Mouse (Mus musculus) forebrain, embryonic 10.5 days (tissue): ENCODE data around the gene Cdk6. TPM values are rescaled to one million over a fixed set of nuclear protein-coding genes. Genes with fewer than 3 reads are reported as not detected.
"Not testable (repeated sequence)": the region's sequence is repeated elsewhere in the genome, so short reads cannot be mapped to it uniquely, and the experiment has no call there.

ENCODE experiments used
- DNase-seq: peaks from one replicate; pipeline ENCODE4 v3.0.0-alpha.2; 2017; ENCODE audit warnings: low spot score; ENCODE audit errors: extremely low spot score
- H3K27ac ChIP-seq: fragments of 300-500 bp; sonication (generic); 2 replicates; pipeline ENCODE4 v1.5.1; 2016; ENCODE audit warnings: mild to moderate bottlenecking
- H3K27me3 ChIP-seq: fragments of 300-500 bp; sonication (generic); 2 replicates; pipeline ENCODE4 v1.6.1; 2016; ENCODE audit warnings: mild to moderate bottlenecking; ENCODE audit not compliant: poor library complexity, severe bottlenecking
- H3K36me3 ChIP-seq: fragments of 300-500 bp; sonication (generic); replicated peaks from 2 replicates; pipeline ENCODE4 v1.6.1; 2016; ENCODE audit warnings: mild to moderate bottlenecking, moderate library complexity
- H3K4me1 ChIP-seq: fragments of 300-500 bp; sonication (generic); 2 replicates; pipeline ENCODE4 v1.6.1; 2016
- H3K4me3 ChIP-seq: fragments of 300-500 bp; sonication (generic); 2 replicates; pipeline ENCODE4 v1.5.1; 2016; ENCODE audit warnings: mild to moderate bottlenecking, moderate library complexity
- H3K9me3 ChIP-seq: fragments of 300-500 bp; sonication (generic); 2 replicates; pipeline ENCODE4 v1.6.1; 2016; ENCODE audit warnings: mild to moderate bottlenecking, moderate library complexity
- WGBS: fragments of 180-500 bp; shearing (Covaris S2); methylation state at CpG from one replicate; pipeline ENCODE4 v1.1.7; 2016; 5-methylcytosine and 5-hydroxymethylcytosine counted together
- polyA plus RNA-seq: library from polyadenylated mRNA; unstranded; fragments of >200 nt; fragmentation: Nextera tagmentation; extraction: Ambion mirVana; gene quantifications from 2 replicates; pipeline ENCODE4 v1.2.1, GENCODE M21; 2016

Gene Cdk6
- polyA plus RNA-seq, 1 experiment from 2014 or later, result 27.5 TPM

DNA sequence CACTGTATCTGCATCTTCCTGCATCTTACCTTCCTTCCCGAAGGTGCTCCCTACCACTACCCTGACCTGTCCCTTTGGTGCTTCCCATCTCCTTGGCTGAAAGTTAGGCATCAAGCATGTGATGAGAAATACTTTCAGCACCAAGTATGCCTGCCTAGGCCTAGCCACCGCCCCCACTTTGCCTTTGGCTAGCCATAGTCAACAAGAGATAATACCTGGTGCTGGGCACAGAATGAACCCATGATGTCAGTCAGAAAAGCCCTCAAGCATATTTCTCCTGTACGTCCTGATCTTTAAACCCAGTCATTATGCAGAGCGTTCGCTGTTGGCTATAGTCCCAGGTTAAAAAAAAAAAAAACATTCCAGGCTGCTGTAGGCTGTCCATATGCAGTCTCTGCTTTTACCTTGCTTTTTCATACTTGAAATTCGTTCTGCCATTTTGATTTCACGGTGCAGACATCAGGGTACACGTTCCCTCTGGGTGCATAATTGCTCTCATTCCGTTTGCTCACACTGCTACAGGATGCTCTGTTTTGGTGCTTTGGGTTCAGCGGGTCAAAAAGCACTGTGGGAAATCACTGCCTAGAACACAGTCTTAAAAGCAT is 188.4 kb downstream of the Cdk6 start:
- 85% methylated on average over 10 of the region's 10 CpGs for WGBS
- DNase-seq, result no peak
- Histone ChIP-seq H3K4me1 (peaks cover 16% of the 10 kb centered on the region), H3K27me3 (no peaks in the 10 kb centered on the region), H3K4me3 (no peak overlapping the region), H3K9me3 (no peaks in the 10 kb centered on the region), H3K27ac (no peak overlapping the region), H3K36me3 (no peaks in the 10 kb centered on the region)

DNA sequence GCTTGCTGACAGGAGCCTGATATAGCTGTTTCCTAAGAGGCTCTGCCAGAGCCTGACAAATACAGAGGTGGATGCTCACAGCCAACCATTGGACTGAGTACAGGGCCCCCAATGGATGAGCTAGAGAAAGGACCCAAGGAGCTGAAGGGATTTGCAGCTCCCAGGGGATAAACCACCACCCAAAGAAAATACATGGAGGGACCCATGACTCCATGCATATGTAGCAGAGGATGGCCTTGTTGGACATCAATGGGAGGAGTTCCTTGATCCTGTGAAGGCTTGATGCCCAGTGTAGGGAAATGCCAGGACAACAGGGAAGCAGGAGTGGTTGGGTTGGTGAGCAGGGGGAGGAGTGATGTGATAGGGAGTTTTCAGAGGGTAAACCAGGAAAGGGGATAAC is 190.8 kb downstream of the Cdk6 start:
- H3K36me3 ChIP-seq, DNase-seq, H3K27ac ChIP-seq, H3K27me3 ChIP-seq, H3K4me1 ChIP-seq, H3K4me3 ChIP-seq, H3K9me3 ChIP-seq: not testable (repeated sequence)

DNA sequence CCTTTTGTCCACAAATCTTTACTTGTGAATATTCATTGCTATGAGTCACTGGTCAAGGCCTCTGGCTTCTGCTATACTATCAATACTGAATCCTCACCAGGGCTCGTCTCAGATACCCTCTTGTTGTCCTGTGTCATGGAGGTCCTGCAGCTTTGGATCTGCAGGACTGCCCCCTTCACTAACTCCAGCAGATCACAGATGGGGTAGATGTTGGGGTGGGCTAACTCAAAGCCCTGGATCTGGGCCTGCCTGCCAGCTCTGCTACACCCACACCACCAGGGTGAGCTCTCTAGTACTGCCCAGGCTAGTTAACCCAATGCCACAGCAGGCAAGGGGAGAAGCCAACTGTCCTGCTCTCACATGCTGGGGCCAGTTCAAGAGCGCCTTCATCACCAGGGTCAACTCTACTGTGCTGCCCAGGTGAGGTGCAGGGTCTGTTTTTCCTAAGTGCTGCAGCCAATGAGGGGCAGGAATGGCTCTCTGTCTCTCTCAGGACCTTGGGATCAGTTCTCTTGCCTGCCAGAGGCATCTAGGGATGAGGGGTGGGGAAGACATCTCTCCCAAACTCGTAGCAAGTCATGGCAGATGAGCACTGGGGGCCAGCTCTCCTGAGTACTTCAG is 195.4 kb downstream of the Cdk6 start:
- Histone ChIP-seq H3K9me3 (no peaks in the 10 kb centered on the region), H3K27ac (no peak overlapping the region), H3K27me3 (no peaks in the 10 kb centered on the region), H3K4me1 (no peaks in the 10 kb centered on the region), H3K4me3 (no peak overlapping the region), H3K36me3 (no peaks in the 10 kb centered on the region)
- 76% methylated on average over 3 of the region's 3 CpGs for WGBS
- DNase-seq, result no peak

DNA sequence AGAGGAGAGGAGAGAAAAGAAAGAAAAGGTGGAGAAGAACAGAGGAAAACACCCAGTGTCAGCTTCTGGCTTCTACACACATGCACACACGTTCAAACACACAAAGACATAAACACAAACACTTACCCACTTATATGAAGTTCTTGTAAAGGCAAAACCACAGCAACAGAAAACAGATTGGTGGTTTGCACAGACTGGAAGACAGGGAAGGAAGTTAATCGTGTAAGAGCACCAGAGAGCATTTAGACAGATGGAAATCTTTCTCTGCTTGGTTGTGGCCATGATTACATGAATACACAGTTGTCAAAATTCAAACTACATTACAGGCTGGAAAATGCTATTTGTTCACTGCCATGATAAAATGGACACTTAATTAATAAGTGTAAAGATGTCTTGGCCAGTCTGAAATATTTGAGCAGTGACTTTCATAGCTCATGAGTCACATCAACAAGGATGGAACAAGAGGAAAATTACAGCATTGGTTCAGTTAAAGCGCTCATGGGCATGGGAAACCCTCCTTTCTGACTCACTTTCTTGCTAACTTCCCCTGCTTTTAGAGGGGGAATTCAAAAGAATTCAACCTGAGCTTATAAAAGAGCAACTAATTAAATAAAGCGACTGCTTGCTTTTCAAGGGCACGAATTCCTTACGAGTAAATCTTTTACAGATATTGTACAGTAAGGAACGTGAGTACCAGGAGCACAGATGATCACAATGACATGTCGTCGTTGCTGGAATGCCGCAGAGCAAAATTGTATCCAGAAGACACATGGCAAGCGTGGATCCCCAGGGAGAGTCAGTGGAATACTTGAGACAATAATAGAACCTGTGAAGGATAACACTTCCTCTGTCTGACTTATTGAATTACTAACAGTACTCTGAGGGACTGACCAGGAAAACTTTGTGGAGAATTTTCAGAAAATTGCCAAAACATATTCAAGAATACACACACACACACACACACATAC is 197.5 kb downstream of the Cdk6 start:
- Histone ChIP-seq H3K4me3 (no peak overlapping the region), H3K9me3 (0 out of 2 replicates have a peak, but pooled peaks cover 3% of the 10 kb centered on the region), H3K27ac (no peak overlapping the region), H3K4me1 (peaks cover 3% of the 10 kb centered on the region; the same call in 1 of the 2 replicates), H3K27me3 (no peaks in the 10 kb centered on the region), H3K36me3 (no peaks in the 10 kb centered on the region)
- no peak for DNase-seq
- 77% methylated on average over 11 of the region's 11 CpGs for WGBS

DNA sequence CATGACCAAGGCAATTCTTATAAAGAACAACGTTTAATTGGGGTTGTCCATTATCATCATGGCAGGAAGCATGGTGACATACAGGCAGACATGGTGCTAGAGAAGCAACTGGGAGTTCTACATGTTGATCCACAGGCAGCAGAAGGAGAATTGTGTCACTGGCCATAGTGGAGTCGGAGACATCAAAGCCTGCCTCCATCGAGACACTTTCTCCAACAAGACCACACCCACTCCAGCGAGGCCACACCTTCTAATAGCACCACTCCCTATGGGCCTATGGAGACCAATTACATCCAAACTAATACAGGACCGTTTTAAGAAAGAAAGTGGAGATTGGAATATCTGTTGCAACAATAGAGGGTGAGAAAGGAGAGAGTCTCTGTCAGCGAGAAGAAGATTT is 200.6 kb downstream of the Cdk6 start:
- WGBS, result 82% methylated on average over 6 of the region's 6 CpGs
- Histone ChIP-seq H3K9me3 (0 out of 2 replicates have a peak, but pooled peaks cover 3% of the 10 kb centered on the region), H3K4me3 (no peak overlapping the region), H3K4me1 (peaks cover 20% of the 10 kb centered on the region), H3K27me3 (no peaks in the 10 kb centered on the region), H3K36me3 (peaks cover 14% of the 10 kb centered on the region), H3K27ac (no peak overlapping the region)
- no peak for DNase-seq

DNA sequence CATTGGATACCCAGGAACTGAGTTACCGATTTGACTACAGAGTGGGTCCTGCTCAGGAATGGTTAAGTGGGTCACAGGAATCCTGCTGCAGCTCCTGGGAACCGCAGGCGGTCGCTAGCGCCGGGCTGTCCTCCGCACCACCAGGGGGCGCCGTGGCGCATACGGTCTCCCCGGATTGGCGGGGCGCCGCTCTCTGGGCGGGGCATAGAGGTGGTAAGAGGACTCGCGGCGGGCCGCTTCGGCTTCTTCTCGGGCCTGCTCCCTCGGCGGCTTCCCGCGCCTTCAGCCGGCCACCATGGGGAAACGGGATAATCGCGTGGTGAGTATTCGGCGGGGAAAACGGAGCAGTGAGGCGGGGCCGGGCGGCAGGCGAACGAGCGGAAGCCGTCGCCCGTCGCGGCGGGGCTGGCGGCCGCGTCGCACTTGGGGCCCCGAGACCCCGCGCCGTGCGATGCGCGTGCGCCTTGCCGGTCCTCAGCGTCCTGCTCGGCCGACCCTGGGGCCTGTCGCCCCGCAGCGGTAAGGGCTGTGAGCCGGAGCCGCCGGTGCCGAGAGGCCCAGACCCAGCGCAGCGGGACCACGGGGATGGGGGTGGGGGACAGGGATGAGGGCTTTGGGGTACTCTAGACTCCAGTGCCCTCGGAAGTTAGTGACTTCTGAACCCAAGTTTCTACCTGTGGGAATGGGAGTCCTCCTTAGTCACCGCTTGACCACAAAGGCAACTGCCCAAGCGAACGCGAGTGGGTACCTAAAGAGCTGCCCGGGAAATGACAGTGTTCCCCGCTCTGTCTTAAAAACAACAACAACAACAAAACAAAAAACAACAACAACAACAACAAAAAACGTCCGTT is 202.6 kb downstream of the Cdk6 start, which contains the start of gene Fam133b:
Gene Fam133b, plus strand, starts transcription at position 205 of the 851 bp plus-strand sequence.
- DNase-seq, result peak; percentile 94
- Histone ChIP-seq H3K27ac (peak within 1 kb of the TSS; percentile 98), H3K4me3 (peak within 1 kb of the TSS; percentile 96), H3K4me1 (peaks cover 20% of the 10 kb centered on the region), H3K36me3 (peaks cover 23% of the 10 kb centered on the region), H3K27me3 (no peaks in the 10 kb centered on the region), H3K9me3 (0 out of 2 replicates have a peak, but pooled peaks cover 5% of the 10 kb centered on the region)
- WGBS, result under 1% methylated on average over 77 of the region's 80 CpGs

DNA sequence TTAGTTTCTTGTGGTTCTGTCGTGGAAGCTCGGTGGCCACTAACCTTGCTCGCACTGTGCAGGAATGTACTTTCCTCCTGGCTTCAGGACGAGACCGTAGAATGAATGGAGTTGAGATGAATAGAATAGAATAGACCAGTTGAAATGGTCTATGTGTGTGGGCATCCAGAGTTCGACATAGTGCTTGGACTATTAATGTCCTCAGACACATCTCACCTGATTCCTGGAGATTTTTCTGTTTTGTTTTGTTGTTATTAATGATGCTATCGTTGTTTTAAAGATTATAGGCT is 203.1 kb downstream of the Cdk6 start:
- Histone ChIP-seq H3K9me3 (0 out of 2 replicates have a peak, but pooled peaks cover 5% of the 10 kb centered on the region), H3K36me3 (peaks cover 25% of the 10 kb centered on the region), H3K4me3 (peak overlapping the region; percentile 96), H3K4me1 (peaks cover 20% of the 10 kb centered on the region), H3K27me3 (no peaks in the 10 kb centered on the region), H3K27ac (peak overlapping the region; percentile 98)
- no peak for DNase-seq
- 13% methylated on average over 7 of the region's 7 CpGs for WGBS

DNA sequence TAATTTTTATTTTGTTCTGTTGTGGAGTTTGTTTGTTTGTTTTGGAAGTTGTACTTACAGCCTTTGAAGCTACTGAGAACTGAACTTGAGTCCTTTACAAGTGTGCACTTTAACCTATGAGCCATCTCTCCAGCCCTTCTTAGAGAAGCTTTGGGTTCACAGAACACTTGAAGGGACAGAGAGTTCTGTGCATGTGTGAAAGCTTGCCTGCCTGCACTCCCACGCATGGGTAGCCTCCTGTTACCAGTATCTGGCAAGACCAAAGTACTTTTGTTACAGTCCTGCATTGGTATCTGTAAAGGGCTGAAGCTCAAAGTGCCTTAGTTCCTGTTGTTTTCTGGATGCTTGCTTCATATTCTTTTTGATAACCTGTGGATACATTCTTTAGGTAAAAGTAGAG is 204.9 kb downstream of the Cdk6 start:
- Histone ChIP-seq H3K27ac (no peak overlapping the region), H3K4me1 (peaks cover 20% of the 10 kb centered on the region), H3K27me3 (no peaks in the 10 kb centered on the region), H3K4me3 (no peak overlapping the region), H3K9me3 (0 out of 2 replicates have a peak, but pooled peaks cover 5% of the 10 kb centered on the region), H3K36me3 (peaks cover 25% of the 10 kb centered on the region)
- DNase-seq, result no peak
- WGBS, result 94% methylated on average over 1 of the region's 1 CpGs

DNA sequence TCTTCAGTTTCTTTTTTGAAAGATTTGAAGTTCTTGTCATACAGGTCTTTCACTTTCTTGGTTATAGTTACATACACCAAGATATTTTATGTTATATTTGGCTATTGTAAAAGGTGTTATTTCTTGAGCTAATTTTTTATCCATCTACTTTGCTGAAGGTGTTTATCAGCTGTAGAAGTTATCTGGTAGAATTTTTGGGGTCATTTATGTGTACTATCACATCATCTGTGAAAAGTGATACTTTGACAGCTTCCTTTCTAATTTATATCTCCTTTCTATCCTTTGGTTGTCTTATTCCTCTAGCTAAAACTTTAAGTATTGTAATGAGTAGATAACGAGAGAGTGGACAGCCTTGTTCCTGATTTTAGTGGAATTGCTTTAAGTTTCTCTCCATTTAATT is 210.2 kb downstream of the Cdk6 start:
- 0 out of 2 replicates have a peak, but pooled peaks cover 2% of the 10 kb centered on the region for H3K9me3 ChIP-seq
- no peaks in the 10 kb centered on the region for H3K27me3 ChIP-seq
- no peaks in the 10 kb centered on the region for H3K4me1 ChIP-seq
- peaks cover 35% of the 10 kb centered on the region for H3K36me3 ChIP-seq
- H3K4me3 ChIP-seq, result no peak overlapping the region
- no peak overlapping the region for H3K27ac ChIP-seq
- DNase-seq, result no peak
- WGBS, result 94% methylated on average over 1 of the region's 1 CpGs

DNA sequence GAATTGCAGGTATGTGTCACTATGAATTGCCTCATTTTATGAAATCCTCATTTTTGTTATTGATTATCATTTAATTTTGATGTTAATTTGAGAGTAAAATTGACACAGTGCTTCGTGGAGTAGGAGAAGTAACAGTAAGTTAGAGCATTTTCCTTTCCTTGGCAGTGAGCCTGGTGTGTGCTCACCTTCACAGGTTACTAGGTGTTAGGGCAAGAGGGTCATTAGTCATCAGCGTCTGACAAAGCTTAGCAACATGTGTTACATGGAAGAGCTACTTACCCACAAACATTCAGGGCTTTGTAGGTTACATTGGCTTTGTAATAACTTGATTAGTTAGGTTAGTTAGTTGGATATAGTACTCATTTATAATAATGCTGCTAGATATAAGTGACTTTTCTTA is 212.9 kb downstream of the Cdk6 start:
- H3K27me3 ChIP-seq, result no peaks in the 10 kb centered on the region
- H3K36me3 ChIP-seq, result peaks cover 47% of the 10 kb centered on the region
- no peaks in the 10 kb centered on the region for H3K9me3 ChIP-seq
- H3K4me3 ChIP-seq, result no peak overlapping the region
- no peaks in the 10 kb centered on the region for H3K4me1 ChIP-seq
- DNase-seq, result no peak
- 96% methylated on average over 2 of the region's 2 CpGs for WGBS
- no peak overlapping the region for H3K27ac ChIP-seq

DNA sequence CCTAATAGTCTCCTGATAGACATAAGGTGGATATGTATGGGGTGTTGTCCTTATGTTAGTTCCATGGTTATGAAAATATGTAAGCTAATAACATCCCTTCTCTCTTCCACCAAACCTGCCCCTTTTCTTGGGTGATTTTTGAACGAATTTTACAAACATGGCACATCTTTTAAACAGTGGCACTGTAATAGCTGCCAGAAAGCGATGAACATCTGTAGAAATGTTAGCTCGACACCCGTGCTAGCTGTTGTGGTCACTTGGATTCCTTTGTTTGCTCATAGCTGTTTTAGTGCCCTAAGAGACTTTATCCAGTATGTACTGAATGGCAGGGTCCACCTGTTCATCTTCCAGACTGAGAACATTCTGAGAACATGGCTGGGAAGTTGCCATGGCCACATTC is 230.0 kb downstream of the Cdk6 start, which contains the start of gene 1700109H08Rik:
Gene 1700109H08Rik, plus strand, starts transcription at position 301 of the 400 bp plus-strand sequence.
- H3K4me3 ChIP-seq, result no peak within 1 kb of the TSS
- peaks cover 7% of the 10 kb centered on the region; the same call in 1 of the 2 replicates for H3K9me3 ChIP-seq
- H3K4me1 ChIP-seq, result no peaks in the 10 kb centered on the region
- no peak within 1 kb of the TSS for H3K27ac ChIP-seq
- no peak for DNase-seq
- 95% methylated on average over 4 of the region's 4 CpGs for WGBS
- H3K27me3 ChIP-seq, result no peaks in the 10 kb centered on the region
- peaks cover 100% of the 10 kb centered on the region for H3K36me3 ChIP-seq

DNA sequence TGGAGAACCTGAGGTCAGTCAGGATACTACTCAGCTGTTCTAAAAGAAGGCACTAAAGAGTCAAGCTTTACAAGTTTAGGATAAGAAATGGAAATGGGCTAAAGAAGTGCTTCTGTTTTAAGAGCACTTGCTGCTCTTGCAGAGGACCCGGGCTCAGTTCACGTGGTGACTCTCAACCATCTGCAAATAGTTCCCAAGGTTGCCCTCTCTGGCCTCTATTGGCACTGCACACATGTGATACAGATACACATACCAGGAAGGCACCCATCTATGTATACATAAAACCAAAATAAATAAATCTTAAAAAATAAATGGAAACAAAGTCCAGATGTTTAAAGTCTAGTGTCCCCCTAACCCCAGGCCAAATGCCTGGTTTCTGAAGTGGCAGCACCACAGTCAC is 233.5 kb downstream of the Cdk6 start:
- no peaks in the 10 kb centered on the region for H3K27me3 ChIP-seq
- no peak overlapping the region for H3K4me3 ChIP-seq
- H3K27ac ChIP-seq, result no peak overlapping the region
- peaks cover 100% of the 10 kb centered on the region for H3K36me3 ChIP-seq
- no peak for DNase-seq
- no peaks in the 10 kb centered on the region for H3K4me1 ChIP-seq
- H3K9me3 ChIP-seq, result peaks cover 7% of the 10 kb centered on the region; the same call in 1 of the 2 replicates
- WGBS, result 99% methylated on average over 2 of the region's 2 CpGs
